Mouse (Mus musculus): ENCODE results near the gene Zfp706.

- TF ChIP-seq CTCF (IDR thresholded peaks at IDR 0.05; ENCODE audit: low read depth, low read length) (no peak), GATA1 (IDR thresholded peaks at IDR 0.05; ENCODE audit: borderline replicate concordance, low read length) (no peak)
Observed at GRCm38 (mm10) chr15:37005793-37006474, 1.6 kb downstream of the Zfp706 start.
